Mouse (Mus musculus): Measurements from ENCODE around the gene Rexo5. TPM values are rescaled to one million over a fixed set of nuclear protein-coding genes. Genes with fewer than 3 reads are reported as not detected.

Gene Rexo5
- total RNA-seq, 2 experiments from 2014 or later = 7.0 to 12.8 TPM

- no peak for DNase-seq
These were observed 98.4 kb downstream of the Rexo5 start for GRCm38 (mm10) chr7:119892198-119892597.

- DNase-seq = no peak
These were observed 98.9 kb downstream of the Rexo5 start for GRCm38 (mm10) chr7:119892742-119893141.

- DNase-seq = no peak
These were observed 101.2 kb downstream of the Rexo5 start for GRCm38 (mm10) chr7:119894818-119895544.

GRCm38 (mm10) chr7:119895639-119896512 is 102.1 kb downstream of the Rexo5 start, which contains the start of the genes Lyrm1 and Dcun1d3:
Lyrm1 (plus strand) TSS chr7:119895861.
Dcun1d3 (minus strand) TSS chr7:119896298.
- peak; percentile 99 for DNase-seq

- no peak for DNase-seq
These were observed 103.8 kb downstream of the Rexo5 start for GRCm38 (mm10) chr7:119897521-119898109.

GRCm38 (mm10) chr7:119898247-119898856 is 104.5 kb downstream of the Rexo5 start:
- no peak for DNase-seq

Other genes with a start within 250 kb of the Rexo5 start
- under 1 TPM in 1 of 2 experiments, not detected in 1; 0.27 TPM for gene Acsm2, start 239.7 kb upstream of the Rexo5 start, total RNA-seq (2021)
- gene Acsm1, start 187.0 kb upstream of the Rexo5 start, total RNA-seq (2021) = 10 to 100 TPM in 1 of 2 experiments, 1 to 10 TPM in 1; 6.5 to 14.0 TPM
- not detected for gene Acsm4, start 104.0 kb upstream of the Rexo5 start, total RNA-seq (2021)
- 10 to 100 TPM; 30.7 to 32.3 TPM for gene Thumpd1, start 73.2 kb upstream of the Rexo5 start, total RNA-seq (2021)
- 10 to 100 TPM; 23.5 to 31.0 TPM for gene Acsm3, start 33.1 kb upstream of the Rexo5 start, total RNA-seq (2021)
- gene Eri2, start 52 bp downstream of the Rexo5 start, total RNA-seq (2021) = 1 to 10 TPM; 7.6 to 9.6 TPM
- 1 to 10 TPM; 7.2 to 7.5 TPM for gene Lyrm1, start 101.9 kb downstream of the Rexo5 start, total RNA-seq (2021)
- gene Dcun1d3, start 102.3 kb downstream of the Rexo5 start, total RNA-seq (2021) = 10 to 100 TPM; 26.7 to 48.0 TPM